Mouse (Mus musculus) MEL (cell line): ENCODE results near the gene Timm10b.

ENCODE experiments used
- CHD2 ChIP-seq: IDR thresholded peaks from 2 replicates; pipeline ENCODE4 v1.6.1; 2011; ENCODE audit warnings: low read length, improper control_type of control experiment
- CTCF ChIP-seq, 3 experiments: IDR thresholded peaks in 2 of 3; conservative IDR thresholded peaks in 1 of 3; 2 replicates each; pipeline ENCODE4 v1.5.1; 2011 to 2012; ENCODE audit warnings: low read length in 3 of 3, low read depth in 2 of 3, mild to moderate bottlenecking in 2 of 3, improper control_type of control experiment in 1 of 3, inconsistent platforms in 1 of 3, mixed read lengths in 1 of 3, moderate library complexity in 1 of 3; ENCODE audit not compliant: control insufficient read depth in 1 of 3, insufficient read depth in 1 of 3, poor library complexity in 1 of 3, severe bottlenecking in 1 of 3
- E2F4 ChIP-seq: IDR thresholded peaks from 2 replicates; pipeline ENCODE4 v1.6.1; 2011; ENCODE audit warnings: low read depth, low read length, improper control_type of control experiment, borderline replicate concordance
- GATA1 ChIP-seq: IDR thresholded peaks from 2 replicates; pipeline ENCODE4 v1.6.1; 2011; ENCODE audit warnings: low read depth, low read length, improper control_type of control experiment
- HCFC1 ChIP-seq: IDR thresholded peaks from 2 replicates; pipeline ENCODE4 v1.6.1; 2012; ENCODE audit warnings: low read depth, mild to moderate bottlenecking, inconsistent platforms, low read length, improper control_type of control experiment, moderate library complexity
- NELFE ChIP-seq: IDR thresholded peaks from 2 replicates; pipeline ENCODE4 v1.6.1; 2011; ENCODE audit warnings: low read depth, low read length, improper control_type of control experiment
- POLR2A ChIP-seq, 2 experiments: IDR thresholded peaks; 2 replicates each; pipeline ENCODE4 v1.6.1; 2011 to 2012; ENCODE audit warnings: low read length in 2 of 2, mild to moderate bottlenecking in 2 of 2, control low read depth in 1 of 2, improper control_type of control experiment in 1 of 2, low read depth in 1 of 2, moderate library complexity in 1 of 2; ENCODE audit not compliant: control insufficient read depth in 1 of 2, insufficient read depth in 1 of 2, poor library complexity in 1 of 2
- POLR2AphosphoS2 ChIP-seq: IDR thresholded peaks from 2 replicates; pipeline ENCODE4 v1.6.1; 2011; ENCODE audit warnings: low read length, improper control_type of control experiment
- SMC3 ChIP-seq: IDR thresholded peaks from 2 replicates; pipeline ENCODE4 v1.6.1; 2011; ENCODE audit warnings: low read depth, low read length, improper control_type of control experiment
- ZMIZ1 ChIP-seq: IDR thresholded peaks from 2 replicates; pipeline ENCODE4 v1.6.1; 2012; ENCODE audit warnings: low read depth, mild to moderate bottlenecking, inconsistent platforms, low read length, improper control_type of control experiment, moderate library complexity

DNA sequence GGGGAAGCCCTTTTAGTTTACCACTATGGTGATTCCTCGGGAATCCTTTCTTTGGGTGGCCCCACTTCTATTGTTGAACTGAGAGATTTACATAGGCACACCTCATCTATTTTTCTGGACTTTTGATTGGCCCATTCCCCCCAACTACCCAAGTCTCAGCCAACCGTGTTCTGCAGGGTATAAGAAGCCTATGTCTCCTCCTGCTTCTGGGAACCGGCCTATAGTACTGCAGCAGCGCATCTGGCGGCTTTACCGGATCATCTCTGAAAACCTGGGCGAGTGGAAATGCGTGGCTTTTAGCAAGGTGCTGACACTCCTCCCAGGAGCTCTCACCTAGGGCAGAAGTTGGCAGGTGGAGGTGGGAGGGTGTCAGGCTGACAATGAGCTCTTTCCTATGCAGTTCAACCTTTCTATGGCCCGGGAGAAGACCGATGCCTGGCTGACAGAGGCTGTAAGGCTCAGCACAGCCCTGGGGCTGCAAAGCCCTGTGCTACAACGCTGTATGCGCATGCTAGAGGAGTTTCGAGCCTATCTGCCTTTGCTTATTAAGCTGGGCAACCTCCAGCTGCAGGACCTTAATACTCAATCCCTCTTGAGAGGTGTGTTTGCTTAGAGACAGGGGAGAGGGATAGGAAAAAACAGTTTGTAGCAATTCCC, 45.8 kb downstream of the Timm10b start:
- TF ChIP-seq E2F4 = no peak
- TF ChIP-seq POLR2A (IDR thresholded peaks at IDR 0.05; ENCODE audit: control insufficient read depth in 1 of 2, insufficient read depth in 1 of 2, low read depth in 1 of 2, low read length in 2 of 2, poor library complexity in 1 of 2) = no peak
- no peak for TF ChIP-seq CTCF (IDR thresholded peaks at IDR 0.05 in 2 of 3, conservative IDR thresholded peaks at IDR 0.05 in 1 of 3; ENCODE audit: control insufficient read depth in 1 of 3, insufficient read depth in 1 of 3, low read depth in 2 of 3, low read length in 3 of 3, poor library complexity in 1 of 3, severe bottlenecking in 1 of 3)
- TF ChIP-seq NELFE = no peak
- no peak for TF ChIP-seq HCFC1
- TF ChIP-seq CHD2 = no peak
- no peak for TF ChIP-seq ZMIZ1
- TF ChIP-seq SMC3 = no peak
- TF ChIP-seq GATA1 = no peak
- TF ChIP-seq POLR2AphosphoS2 = no peak
